Mouse (Mus musculus) stomach, postnatal 0 days (tissue): ENCODE data around the gene Ecm2. TPM values are rescaled to one million over a fixed set of nuclear protein-coding genes. Genes with fewer than 3 reads are reported as not detected.
A peak's percentile ranks its signal among the peaks of the same experiment; 100 is the strongest.

ENCODE experiments used
- ATAC-seq: fragments of 200-750 bp; cut with Nextera tagmentation; 2 replicates; pipeline ENCODE4 v1.8.0; 2017; ENCODE audit not compliant: low FRiP score, low TSS enrichment
- DNase-seq: peaks from one replicate; pipeline ENCODE4 v3.0.0-alpha.2; 2016; ENCODE audit warnings: low spot score
- H3K27ac ChIP-seq: fragments of 300-500 bp; sonication (generic); replicated peaks from 2 replicates; pipeline ENCODE4 v1.5.1; 2014; ENCODE audit warnings: mild to moderate bottlenecking, control low read depth
- H3K27me3 ChIP-seq: fragments of 300-500 bp; sonication (generic); 2 replicates; pipeline ENCODE4 v1.6.1; 2014; ENCODE audit warnings: low read length; ENCODE audit not compliant: control insufficient read depth, insufficient read depth
- H3K36me3 ChIP-seq: fragments of 300-500 bp; sonication (generic); 2 replicates; pipeline ENCODE4 v1.6.1; 2014; ENCODE audit warnings: low read length, mixed read lengths; ENCODE audit not compliant: control insufficient read depth, insufficient read depth
- H3K4me1 ChIP-seq: fragments of 300-500 bp; sonication (generic); replicated peaks from 2 replicates; pipeline ENCODE4 v1.6.1; 2014; ENCODE audit warnings: antibody characterized with exemption; ENCODE audit not compliant: control insufficient read depth, insufficient read depth
- H3K4me2 ChIP-seq: fragments of 300-500 bp; sonication (generic); replicated peaks from 2 replicates; pipeline ENCODE4 v1.6.1; 2014; ENCODE audit warnings: low read depth, mild to moderate bottlenecking, control low read depth, moderate library complexity
- H3K4me3 ChIP-seq: fragments of 300-500 bp; sonication (generic); 2 replicates; pipeline ENCODE4 v1.5.1; 2014; ENCODE audit warnings: low read depth, low read length, control low read depth
- H3K9ac ChIP-seq: fragments of 300-500 bp; sonication (generic); 2 replicates; pipeline ENCODE4 v1.6.1; 2014; ENCODE audit warnings: mild to moderate bottlenecking, low read length, control low read depth, mixed read lengths
- H3K9me3 ChIP-seq: fragments of 300-500 bp; sonication (generic); 2 replicates; pipeline ENCODE4 v1.6.1; 2016; ENCODE audit warnings: low read length; ENCODE audit not compliant: control insufficient read depth
- CTCF ChIP-seq: IDR thresholded peaks from 2 replicates; pipeline ENCODE4 v1.5.1; 2016; ENCODE audit warnings: antibody characterized with exemption, low read depth, mild to moderate bottlenecking, moderate library complexity
- EP300 ChIP-seq: optimal IDR thresholded peaks from 2 replicates; pipeline ENCODE3; 2016; ENCODE audit warnings: antibody characterized with exemption
- WGBS: fragments of 180-500 bp; shearing (Covaris S2); extraction: QIAGEN DNeasy Blood & Tissue Kit; methylation state at CpG from one replicate; pipeline ENCODE4 v1.1.7; 2014; 5-methylcytosine and 5-hydroxymethylcytosine counted together
- polyA plus RNA-seq: library from polyadenylated mRNA; unstranded; fragments of >200 nt; fragmentation: Nextera tagmentation; extraction: Ambion mirVana; gene quantifications from 2 replicates; pipeline ENCODE4 v1.2.1, GENCODE M21; 2015

Gene Ecm2
- polyA plus RNA-seq, 1 experiment from 2014 or later: 2.0 TPM

DNA sequence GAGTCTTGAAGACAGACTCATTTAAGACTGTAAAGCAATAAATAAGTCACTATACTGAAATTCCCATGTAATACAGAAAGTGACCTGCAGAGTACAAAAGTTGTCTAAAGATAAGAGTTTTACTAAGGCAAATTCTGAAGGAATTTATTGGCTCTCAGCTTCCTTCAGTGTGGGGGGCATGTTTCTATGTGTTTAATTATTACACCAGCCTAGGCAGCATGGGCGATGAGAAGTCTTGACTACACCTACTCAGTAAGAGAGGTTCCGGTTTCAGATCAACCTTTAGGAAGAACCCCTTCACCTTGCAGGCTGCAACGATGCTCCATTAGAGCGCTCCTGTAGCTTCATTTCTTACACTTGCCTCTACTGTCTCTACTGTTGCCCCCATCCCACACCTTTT, 26.0 kb downstream of the Ecm2 start:
- TF ChIP-seq CTCF (no peak), EP300 (no peak)
- Histone ChIP-seq H3K27me3 (no peaks in the 10 kb centered on the region), H3K27ac (no peak overlapping the region), H3K9me3 (no peaks in the 10 kb centered on the region), H3K4me1 (no peaks in the 10 kb centered on the region), H3K36me3 (no peaks in the 10 kb centered on the region), H3K4me2 (no peak overlapping the region), H3K4me3 (no peak overlapping the region), H3K9ac (no peak overlapping the region)
- DNase-seq: no peak
- no peak for ATAC-seq
- WGBS: 91% methylated on average over 4 of the region's 4 CpGs

DNA sequence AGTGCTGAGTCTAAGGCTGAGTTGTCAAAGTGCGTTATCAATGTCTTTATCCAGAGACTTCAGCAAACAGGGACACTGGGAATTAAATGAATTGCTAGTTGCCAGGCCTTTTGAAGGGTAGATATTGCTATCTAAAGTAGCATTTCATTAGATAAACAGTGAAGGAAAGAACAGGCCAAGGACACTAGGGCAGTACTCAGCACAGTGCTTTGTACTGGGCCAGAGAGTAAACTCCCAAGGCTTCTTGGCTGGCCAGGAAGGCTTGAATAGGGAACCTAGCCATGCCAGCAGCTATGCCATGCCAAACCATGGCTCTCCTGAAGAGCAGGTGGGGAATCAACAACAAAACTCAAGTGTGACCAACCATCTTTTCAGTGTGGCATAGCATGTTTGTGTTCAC, 32.3 kb downstream of the Ecm2 start:
- DNase-seq: no peak
- Histone ChIP-seq H3K9me3 (no peaks in the 10 kb centered on the region), H3K4me1 (no peaks in the 10 kb centered on the region), H3K36me3 (no peaks in the 10 kb centered on the region), H3K4me2 (no peak overlapping the region), H3K27me3 (no peaks in the 10 kb centered on the region), H3K9ac (no peak overlapping the region), H3K27ac (no peak overlapping the region), H3K4me3 (no peak overlapping the region)
- 87% methylated on average over 1 of the region's 1 CpGs for WGBS
- ATAC-seq: no peak
- TF ChIP-seq EP300 (no peak), CTCF (no peak)

- Histone ChIP-seq H3K36me3 (no peaks in the 10 kb centered on the region), H3K4me3 (no peak overlapping the region), H3K27me3 (no peaks in the 10 kb centered on the region), H3K4me1 (no peaks in the 10 kb centered on the region), H3K9ac (no peak overlapping the region), H3K27ac (peak overlapping the region; percentile 30; the same call in 1 of the 2 replicates), H3K9me3 (no peaks in the 10 kb centered on the region), H3K4me2 (no peak overlapping the region)
- peak; percentile 32; the same call in 1 of the 2 replicates for ATAC-seq
- WGBS: 45% methylated on average over 1 of the region's 1 CpGs
- no peak for TF ChIP-seq CTCF
- TF ChIP-seq EP300: no peak
- no peak for DNase-seq
These were observed 34.1 kb downstream of the Ecm2 start for GRCm38 (mm10) chr13:49538693-49539092.

DNA sequence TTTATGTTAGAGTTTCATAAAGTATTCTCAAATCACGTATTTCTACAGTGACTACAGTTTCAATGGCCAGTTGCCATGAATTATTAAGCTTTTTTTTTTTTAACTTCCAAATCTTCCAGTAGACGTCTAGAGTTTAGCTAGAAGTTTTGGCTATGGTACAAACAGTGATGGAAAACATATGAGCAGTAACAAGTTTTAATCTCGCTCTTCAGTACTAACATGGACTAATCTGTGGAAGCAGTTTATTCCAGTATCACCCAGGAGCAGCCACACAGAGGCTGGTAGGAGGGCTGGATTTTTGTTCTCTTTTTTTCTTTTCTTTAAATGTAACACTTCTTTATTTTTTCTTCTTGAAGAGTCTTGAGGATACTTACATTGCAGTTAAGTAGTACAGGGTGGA, 39.7 kb downstream of the Ecm2 start, which contains the start of gene Aspn:
Gene Aspn, plus strand, starts transcription at position 165 of the 400 bp plus-strand sequence.
- no peak within 1 kb of the TSS for H3K9ac ChIP-seq
- no peaks in the 10 kb centered on the region for H3K36me3 ChIP-seq
- peak within 1 kb of the TSS; percentile 74; the same call in 1 of the 2 replicates for H3K27ac ChIP-seq
- H3K4me2 ChIP-seq: peak within 1 kb of the TSS; percentile 28; the same call in 1 of the 2 replicates
- TF ChIP-seq EP300 (no peak), CTCF (no peak)
- ATAC-seq (no peak), DNase-seq (no peak)
- H3K9me3 ChIP-seq: no peaks in the 10 kb centered on the region
- H3K4me3 ChIP-seq: no peak within 1 kb of the TSS
- H3K27me3 ChIP-seq: no peaks in the 10 kb centered on the region
- WGBS: 43% methylated on average over 3 of the region's 3 CpGs
- no peaks in the 10 kb centered on the region for H3K4me1 ChIP-seq

DNA sequence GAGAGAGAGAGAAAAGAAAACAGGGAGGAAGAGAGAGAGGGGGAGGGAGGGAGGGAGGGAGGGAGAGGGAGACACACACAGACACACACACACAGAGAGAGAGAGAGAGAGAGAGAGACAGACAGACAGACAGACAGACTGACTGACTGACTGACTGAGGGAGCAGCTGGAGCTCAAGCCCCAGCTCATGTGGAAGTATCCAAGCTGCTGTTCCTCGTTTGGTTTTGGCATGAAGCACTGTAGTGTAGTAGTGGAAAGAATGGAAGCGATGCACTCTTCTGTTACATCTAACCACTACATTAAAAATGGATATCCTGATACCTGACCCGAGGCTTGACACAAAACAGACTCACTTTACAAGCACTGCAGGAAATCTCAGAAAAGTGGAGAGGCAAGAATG, 41.0 kb downstream of the Ecm2 start:
- peak; percentile 49; the same call in 1 of the 2 replicates for ATAC-seq
- Histone ChIP-seq H3K27me3 (no peaks in the 10 kb centered on the region), H3K36me3 (no peaks in the 10 kb centered on the region), H3K27ac (peak overlapping the region; percentile 74), H3K4me3 (peak overlapping the region; percentile 21), H3K9ac (no peak overlapping the region), H3K9me3 (no peaks in the 10 kb centered on the region), H3K4me2 (peak overlapping the region; percentile 28), H3K4me1 (no peaks in the 10 kb centered on the region)
- no peak for DNase-seq
- TF ChIP-seq CTCF (no peak), EP300 (no peak)
- WGBS: 34% methylated on average over 3 of the region's 3 CpGs

DNA sequence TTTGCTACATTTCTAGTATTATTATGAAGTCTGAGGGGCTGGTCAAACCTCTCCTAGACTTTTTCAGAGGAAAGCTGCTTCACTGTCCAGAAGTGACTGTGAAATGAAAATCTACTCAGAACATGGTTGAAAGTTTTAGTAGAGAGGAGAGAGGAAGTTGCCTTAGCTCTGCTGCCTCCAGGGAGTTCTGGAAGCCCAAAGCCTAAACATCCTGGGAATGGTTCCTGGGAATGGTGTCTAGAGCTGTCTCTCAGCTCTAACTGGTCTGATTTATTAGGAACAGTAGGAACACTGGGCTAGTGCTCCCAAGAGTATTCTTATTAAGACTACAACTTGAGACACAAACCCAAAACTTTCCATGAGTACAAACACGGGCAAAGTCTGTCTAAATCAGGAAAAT, 41.9 kb downstream of the Ecm2 start:
- Histone ChIP-seq H3K27ac (peak overlapping the region; percentile 67), H3K9me3 (no peaks in the 10 kb centered on the region), H3K27me3 (no peaks in the 10 kb centered on the region), H3K9ac (peak overlapping the region; percentile 8; the same call in 1 of the 2 replicates), H3K4me2 (peak overlapping the region; percentile 26; the same call in 1 of the 2 replicates), H3K4me1 (no peaks in the 10 kb centered on the region), H3K36me3 (no peaks in the 10 kb centered on the region), H3K4me3 (peak overlapping the region; percentile 14; the same call in 1 of the 2 replicates)
- ATAC-seq (no peak), DNase-seq (no peak)
- WGBS: 49% methylated on average over 1 of the region's 1 CpGs
- no peak for TF ChIP-seq CTCF
- no peak for TF ChIP-seq EP300
